Mouse (Mus musculus): ENCODE measurements around the gene Klhdc8a. TPM values are rescaled to one million over a fixed set of nuclear protein-coding genes. Genes with fewer than 3 reads are reported as not detected.
A peak's percentile ranks its signal among the peaks of the same experiment; 100 is the strongest.

The Klhdc8a gene
- polyA plus RNA-seq, 1 experiment from 2014 or later, result 0.63 TPM

- H3K9me3 ChIP-seq, result no peaks in the 10 kb centered on the region
- H3K9ac ChIP-seq, result no peak overlapping the region
- H3K27me3 ChIP-seq (replicated peaks), result peaks cover 16% of the 10 kb centered on the region
- H3K27ac ChIP-seq (replicated peaks), result peak overlapping the region; percentile 7; the same call in 1 of the 2 replicates
- no peak overlapping the region for H3K4me2 ChIP-seq
- no peak overlapping the region for H3K4me3 ChIP-seq
- no peak for ATAC-seq (ENCODE audit: extremely low read depth, insufficient number of reproducible peaks, low FRiP score, low TSS enrichment)
- H3K4me1 ChIP-seq, result peaks cover 49% of the 10 kb centered on the region
- H3K36me3 ChIP-seq, result 0 out of 2 replicates have a peak, but pooled peaks cover 4% of the 10 kb centered on the region
- whole genome bisulfite sequencing, result 63% methylated on average over 7 of the region's 7 CpGs
Observed at GRCm38 (mm10) chr1:132321821-132322580, 23.6 kb downstream of the Klhdc8a start.

- peaks cover 7% of the 10 kb centered on the region; the same call in 1 of the 2 replicates for H3K36me3 ChIP-seq
- no peaks in the 10 kb centered on the region for H3K9me3 ChIP-seq
- 0 out of 2 replicates have a peak overlapping the region, but pooled peaks have one; percentile 17 for H3K9ac ChIP-seq
- ATAC-seq (ENCODE audit: extremely low read depth, insufficient number of reproducible peaks, low FRiP score, low TSS enrichment), result no peak; the same call in 1 of the 2 replicates
- no peak overlapping the region for H3K4me3 ChIP-seq
- no peak overlapping the region for H3K4me2 ChIP-seq
- peaks cover 50% of the 10 kb centered on the region for H3K4me1 ChIP-seq
- H3K27ac ChIP-seq (replicated peaks), result peak overlapping the region; percentile 7; the same call in 1 of the 2 replicates
- WGBS, result 42% methylated on average over 13 of the region's 13 CpGs
- H3K27me3 ChIP-seq (replicated peaks), result peaks cover 7% of the 10 kb centered on the region; the same call in 1 of the 2 replicates
Observed at GRCm38 (mm10) chr1:132322711-132323542, 24.5 kb downstream of the Klhdc8a start.

DNA sequence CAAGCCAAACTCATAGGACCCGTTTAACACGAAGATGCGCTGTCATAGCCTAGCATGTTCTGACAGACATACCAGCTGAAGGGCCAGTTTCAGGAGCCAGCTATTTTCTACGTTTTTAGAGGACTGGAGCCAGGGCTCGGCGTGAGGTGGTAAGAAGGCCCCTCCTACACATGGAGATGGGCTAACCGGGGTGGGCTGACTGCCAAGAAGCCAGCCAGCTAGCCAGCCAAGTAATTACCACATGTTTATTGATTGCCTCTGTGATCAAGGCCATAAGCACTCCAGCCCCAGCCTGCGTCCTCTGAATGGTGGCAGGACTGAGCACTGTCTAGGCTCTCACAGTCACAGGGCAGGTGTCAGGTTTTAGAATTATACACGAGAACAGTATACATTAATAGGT is 28.4 kb downstream of the Klhdc8a start:
- WGBS, result 60% methylated on average over 9 of the region's 9 CpGs
- H3K4me1 ChIP-seq, result peaks cover 37% of the 10 kb centered on the region
- no peak for ATAC-seq (ENCODE audit: extremely low read depth, insufficient number of reproducible peaks, low FRiP score, low TSS enrichment)
- no peak overlapping the region for H3K4me3 ChIP-seq
- H3K36me3 ChIP-seq, result peaks cover 18% of the 10 kb centered on the region; the same call in 1 of the 2 replicates
- H3K27ac ChIP-seq (replicated peaks), result no peak overlapping the region
- H3K9me3 ChIP-seq, result no peaks in the 10 kb centered on the region
- H3K9ac ChIP-seq, result no peak overlapping the region
- no peak overlapping the region for H3K4me2 ChIP-seq
- no peaks in the 10 kb centered on the region for H3K27me3 ChIP-seq (replicated peaks)

DNA sequence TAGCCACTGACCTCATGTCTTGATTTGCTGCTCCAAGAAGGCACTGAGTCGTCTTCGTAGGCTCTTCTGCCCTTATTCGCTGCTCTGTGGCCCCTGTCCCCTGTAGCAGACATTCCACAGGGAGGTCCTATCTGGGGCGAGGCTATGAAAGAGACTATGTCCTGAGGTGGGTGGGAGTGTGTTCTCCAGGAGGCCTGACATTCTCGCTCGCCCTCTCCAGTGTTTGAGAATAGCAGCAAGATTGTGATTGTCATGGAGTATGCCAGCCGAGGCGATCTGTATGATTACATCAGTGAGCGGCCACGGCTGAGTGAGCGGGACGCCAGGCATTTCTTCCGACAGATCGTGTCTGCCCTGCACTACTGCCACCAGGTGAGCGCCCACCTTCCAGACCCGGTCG is 29.1 kb downstream of the Klhdc8a start:
- H3K9ac ChIP-seq, result no peak overlapping the region; the same call in 1 of the 2 replicates
- no peaks in the 10 kb centered on the region for H3K27me3 ChIP-seq (replicated peaks)
- no peak for ATAC-seq (ENCODE audit: extremely low read depth, insufficient number of reproducible peaks, low FRiP score, low TSS enrichment)
- peaks cover 22% of the 10 kb centered on the region; the same call in 1 of the 2 replicates for H3K36me3 ChIP-seq
- WGBS, result 50% methylated on average over 17 of the region's 17 CpGs
- no peak overlapping the region for H3K27ac ChIP-seq (replicated peaks)
- peaks cover 34% of the 10 kb centered on the region for H3K4me1 ChIP-seq
- H3K4me2 ChIP-seq, result 0 out of 2 replicates have a peak overlapping the region, but pooled peaks have one; percentile 4
- H3K9me3 ChIP-seq, result no peaks in the 10 kb centered on the region
- no peak overlapping the region for H3K4me3 ChIP-seq

GRCm38 (mm10) chr1:132328565-132328964 is 30.1 kb downstream of the Klhdc8a start:
- Histone ChIP-seq H3K9ac (no peak overlapping the region), H3K9me3 (no peaks in the 10 kb centered on the region), H3K36me3 (peaks cover 22% of the 10 kb centered on the region; the same call in 1 of the 2 replicates), H3K4me1 (peaks cover 34% of the 10 kb centered on the region), H3K27ac (replicated peaks) (no peak overlapping the region), H3K27me3 (replicated peaks) (no peaks in the 10 kb centered on the region), H3K4me2 (no peak overlapping the region), H3K4me3 (no peak overlapping the region)
- ATAC-seq (ENCODE audit: extremely low read depth, insufficient number of reproducible peaks, low FRiP score, low TSS enrichment), result no peak
- WGBS, result 81% methylated on average over 3 of the region's 3 CpGs

DNA sequence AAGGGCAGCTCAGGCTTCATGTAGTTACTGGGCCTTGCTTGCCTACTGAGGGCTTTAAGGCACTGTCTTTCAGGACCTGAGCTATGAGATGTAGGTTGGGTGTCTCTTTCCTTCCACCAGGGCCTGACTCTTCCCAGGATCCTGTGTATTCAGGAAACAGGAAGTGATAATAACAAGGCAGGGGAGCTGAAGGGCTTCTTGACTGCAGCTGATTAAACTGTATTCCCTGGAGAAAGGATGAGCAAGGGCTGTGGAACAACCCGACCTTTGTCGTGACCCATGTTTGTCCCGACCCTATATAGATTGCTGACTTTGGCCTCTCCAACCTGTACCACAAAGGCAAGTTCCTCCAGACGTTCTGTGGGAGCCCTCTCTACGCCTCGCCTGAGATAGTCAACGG is 31.2 kb downstream of the Klhdc8a start:
- no peak overlapping the region for H3K4me3 ChIP-seq
- H3K9ac ChIP-seq, result no peak overlapping the region

GRCm38 (mm10) chr1:132330397-132330796 is 32.0 kb downstream of the Klhdc8a start:
- no peak overlapping the region for H3K9ac ChIP-seq
- peaks cover 53% of the 10 kb centered on the region for H3K4me1 ChIP-seq
- H3K9me3 ChIP-seq, result no peaks in the 10 kb centered on the region
- H3K27me3 ChIP-seq (replicated peaks), result no peaks in the 10 kb centered on the region
- no peak overlapping the region for H3K4me3 ChIP-seq
- H3K4me2 ChIP-seq, result no peak overlapping the region
- 81% methylated on average over 15 of the region's 15 CpGs for WGBS
- no peak overlapping the region for H3K27ac ChIP-seq (replicated peaks)
- no peak for ATAC-seq (ENCODE audit: extremely low read depth, insufficient number of reproducible peaks, low FRiP score, low TSS enrichment)
- H3K36me3 ChIP-seq, result peaks cover 20% of the 10 kb centered on the region; the same call in 1 of the 2 replicates

More for the DNA sequence above, 31.2 kb downstream of the Klhdc8a start:
- Histone ChIP-seq H3K4me2 (no peak overlapping the region), H3K27me3 (replicated peaks) (no peaks in the 10 kb centered on the region), H3K27ac (replicated peaks) (no peak overlapping the region), H3K9me3 (no peaks in the 10 kb centered on the region), H3K36me3 (peaks cover 22% of the 10 kb centered on the region; the same call in 1 of the 2 replicates), H3K4me1 (peaks cover 45% of the 10 kb centered on the region)
- ATAC-seq (ENCODE audit: extremely low read depth, insufficient number of reproducible peaks, low FRiP score, low TSS enrichment), result no peak
- WGBS, result 61% methylated on average over 7 of the region's 7 CpGs

GRCm38 (mm10) chr1:132331283-132331682 is 32.9 kb downstream of the Klhdc8a start:
- WGBS, result 78% methylated on average over 17 of the region's 17 CpGs
- Histone ChIP-seq H3K4me1 (peaks cover 60% of the 10 kb centered on the region), H3K4me2 (no peak overlapping the region), H3K36me3 (peaks cover 17% of the 10 kb centered on the region; the same call in 1 of the 2 replicates), H3K9me3 (no peaks in the 10 kb centered on the region), H3K4me3 (no peak overlapping the region), H3K9ac (no peak overlapping the region), H3K27ac (replicated peaks) (no peak overlapping the region), H3K27me3 (replicated peaks) (no peaks in the 10 kb centered on the region)
- ATAC-seq (ENCODE audit: extremely low read depth, insufficient number of reproducible peaks, low FRiP score, low TSS enrichment), result no peak

GRCm38 (mm10) chr1:132333201-132333600 is 34.8 kb downstream of the Klhdc8a start:
- no peak for ATAC-seq (ENCODE audit: extremely low read depth, insufficient number of reproducible peaks, low FRiP score, low TSS enrichment)
- peaks cover 56% of the 10 kb centered on the region for H3K4me1 ChIP-seq
- peak overlapping the region; percentile 63; the same call in 1 of the 2 replicates for H3K9ac ChIP-seq
- no peaks in the 10 kb centered on the region for H3K27me3 ChIP-seq (replicated peaks)
- peaks cover 12% of the 10 kb centered on the region; the same call in 1 of the 2 replicates for H3K36me3 ChIP-seq
- H3K9me3 ChIP-seq, result no peaks in the 10 kb centered on the region
- 24% methylated on average over 2 of the region's 2 CpGs for WGBS
- H3K4me2 ChIP-seq, result peak overlapping the region; percentile 27
- no peak overlapping the region for H3K4me3 ChIP-seq
- H3K27ac ChIP-seq (replicated peaks), result peak overlapping the region; percentile 82

GRCm38 (mm10) chr1:132333675-132334141 is 35.3 kb downstream of the Klhdc8a start:
- H3K27ac ChIP-seq (replicated peaks), result peak overlapping the region; percentile 82
- no peaks in the 10 kb centered on the region for H3K9me3 ChIP-seq
- 0 out of 2 replicates have a peak, but pooled peaks have one; percentile 33 for ATAC-seq (ENCODE audit: extremely low read depth, insufficient number of reproducible peaks, low FRiP score, low TSS enrichment)
- peak overlapping the region; percentile 63 for H3K9ac ChIP-seq
- 8% methylated on average over 4 of the region's 4 CpGs for whole genome bisulfite sequencing
- peaks cover 7% of the 10 kb centered on the region; the same call in 1 of the 2 replicates for H3K36me3 ChIP-seq
- no peak overlapping the region for H3K4me3 ChIP-seq
- no peaks in the 10 kb centered on the region for H3K27me3 ChIP-seq (replicated peaks)
- H3K4me2 ChIP-seq, result peak overlapping the region; percentile 27
- H3K4me1 ChIP-seq, result peaks cover 60% of the 10 kb centered on the region

Measured in heart, embryonic 13.5 days (tissue).